Mouse (Mus musculus) stomach, embryonic 15.5 days (tissue): Measurements from ENCODE around the gene Aff3. TPM values are rescaled to one million over a fixed set of nuclear protein-coding genes. Genes with fewer than 3 reads are reported as not detected.

Experiments used
- ATAC-seq: fragments of 200-750 bp; cut with Nextera tagmentation; 2 replicates; pipeline ENCODE4 v1.8.0; 2017; ENCODE audit warnings: low read depth, moderate number of reproducible peaks, moderate TSS enrichment; ENCODE audit not compliant: insufficient read depth, low FRiP score
- H3K27ac ChIP-seq: fragments of 300-500 bp; sonication (generic); 2 replicates; pipeline ENCODE4 v1.5.1; 2015; ENCODE audit warnings: mild to moderate bottlenecking, inconsistent platforms
- H3K27me3 ChIP-seq: fragments of 300-500 bp; sonication (generic); replicated peaks from 2 replicates; pipeline ENCODE4 v1.6.1; 2015; ENCODE audit warnings: inconsistent platforms
- H3K36me3 ChIP-seq: fragments of 300-500 bp; sonication (generic); 2 replicates; pipeline ENCODE4 v1.6.1; 2015; ENCODE audit warnings: inconsistent platforms
- H3K4me1 ChIP-seq: fragments of 300-500 bp; sonication (generic); 2 replicates; pipeline ENCODE4 v1.6.1; 2015; ENCODE audit warnings: inconsistent platforms
- H3K4me2 ChIP-seq: fragments of 300-500 bp; sonication (generic); 2 replicates; pipeline ENCODE4 v1.6.1; 2015; ENCODE audit warnings: mild to moderate bottlenecking, inconsistent platforms
- H3K4me3 ChIP-seq: fragments of 300-500 bp; sonication (generic); replicated peaks from 2 replicates; pipeline ENCODE4 v1.5.1; 2015; ENCODE audit warnings: inconsistent platforms
- H3K9ac ChIP-seq: fragments of 300-500 bp; sonication (generic); 2 replicates; pipeline ENCODE4 v1.6.1; 2015; ENCODE audit warnings: inconsistent platforms
- H3K9me3 ChIP-seq: fragments of 300-500 bp; sonication (generic); 2 replicates; pipeline ENCODE4 v1.6.1; 2016; ENCODE audit warnings: inconsistent platforms
- WGBS: fragments of 180-500 bp; shearing (Covaris S2); methylation state at CpG from one replicate; pipeline ENCODE4 v1.1.7; 2015; 5-methylcytosine and 5-hydroxymethylcytosine counted together
- polyA plus RNA-seq: library from polyadenylated mRNA; unstranded; fragments of >200 nt; fragmentation: Nextera tagmentation; extraction: Ambion mirVana; gene quantifications from 2 replicates; pipeline ENCODE4 v1.2.1, GENCODE M21; 2015

Aff3 gene
- polyA plus RNA-seq, 1 experiment from 2014 or later, result 9.9 TPM

- no peak for ATAC-seq
- no peak overlapping the region for H3K9ac ChIP-seq
- H3K4me3 ChIP-seq, result no peak overlapping the region
- H3K4me1 ChIP-seq, result no peaks in the 10 kb centered on the region; the same call in 1 of the 2 replicates
- no peak overlapping the region for H3K4me2 ChIP-seq
- no peaks in the 10 kb centered on the region for H3K27me3 ChIP-seq
- H3K27ac ChIP-seq, result no peak overlapping the region
- no peaks in the 10 kb centered on the region for H3K36me3 ChIP-seq
- H3K9me3 ChIP-seq, result no peaks in the 10 kb centered on the region
- WGBS, result 58% methylated on average over 6 of the region's 6 CpGs
Measured at GRCm38 (mm10) chr1:38499500-38499899, 165.3 kb downstream of the Aff3 start.

GRCm38 (mm10) chr1:38497576-38497975, 167.2 kb downstream of the Aff3 start:
- H3K36me3 ChIP-seq, result no peaks in the 10 kb centered on the region
- no peak overlapping the region for H3K4me3 ChIP-seq
- no peak for ATAC-seq
- H3K4me2 ChIP-seq, result no peak overlapping the region
- no peak overlapping the region for H3K27ac ChIP-seq
- H3K9me3 ChIP-seq, result no peaks in the 10 kb centered on the region
- H3K4me1 ChIP-seq, result no peaks in the 10 kb centered on the region; the same call in 1 of the 2 replicates
- WGBS, result 25% methylated on average over 6 of the region's 6 CpGs
- H3K9ac ChIP-seq, result no peak overlapping the region
- H3K27me3 ChIP-seq, result no peaks in the 10 kb centered on the region

- H3K9ac ChIP-seq, result no peak overlapping the region
- ATAC-seq, result no peak
- H3K4me1 ChIP-seq, result no peaks in the 10 kb centered on the region; the same call in 1 of the 2 replicates
- no peak overlapping the region for H3K27ac ChIP-seq
- 88% methylated on average over 10 of the region's 10 CpGs for WGBS
- H3K4me3 ChIP-seq, result no peak overlapping the region
- no peaks in the 10 kb centered on the region for H3K9me3 ChIP-seq
- H3K27me3 ChIP-seq, result no peaks in the 10 kb centered on the region
- H3K36me3 ChIP-seq, result no peaks in the 10 kb centered on the region
- no peak overlapping the region for H3K4me2 ChIP-seq
Measured at GRCm38 (mm10) chr1:38496886-38497528, 167.7 kb downstream of the Aff3 start.

- no peaks in the 10 kb centered on the region; the same call in 1 of the 2 replicates for H3K4me1 ChIP-seq
- no peak overlapping the region for H3K4me3 ChIP-seq
- ATAC-seq, result no peak
- no peak overlapping the region for H3K4me2 ChIP-seq
- no peaks in the 10 kb centered on the region for H3K9me3 ChIP-seq
- no peak overlapping the region for H3K27ac ChIP-seq
- 91% methylated on average over 2 of the region's 2 CpGs for WGBS
- no peak overlapping the region for H3K9ac ChIP-seq
- H3K27me3 ChIP-seq, result no peaks in the 10 kb centered on the region
- no peaks in the 10 kb centered on the region for H3K36me3 ChIP-seq
Measured at GRCm38 (mm10) chr1:38495284-38495683, 169.5 kb downstream of the Aff3 start.

- no peak for ATAC-seq
- Histone ChIP-seq H3K4me3 (no peak overlapping the region), H3K36me3 (no peaks in the 10 kb centered on the region), H3K27ac (no peak overlapping the region), H3K4me1 (no peaks in the 10 kb centered on the region), H3K9me3 (no peaks in the 10 kb centered on the region), H3K4me2 (no peak overlapping the region), H3K27me3 (no peaks in the 10 kb centered on the region), H3K9ac (no peak overlapping the region)
- 85% methylated on average over 6 of the region's 6 CpGs for WGBS
Measured at GRCm38 (mm10) chr1:38489733-38490132, 175.0 kb downstream of the Aff3 start.

GRCm38 (mm10) chr1:38488667-38489210, 176.0 kb downstream of the Aff3 start:
- no peak overlapping the region for H3K4me2 ChIP-seq
- no peak overlapping the region for H3K9ac ChIP-seq
- H3K4me1 ChIP-seq, result no peaks in the 10 kb centered on the region

GRCm38 (mm10) chr1:38487884-38488283, 176.9 kb downstream of the Aff3 start:
- Histone ChIP-seq H3K9ac (no peak overlapping the region), H3K4me2 (no peak overlapping the region), H3K9me3 (no peaks in the 10 kb centered on the region), H3K27ac (no peak overlapping the region), H3K4me3 (no peak overlapping the region), H3K4me1 (no peaks in the 10 kb centered on the region), H3K36me3 (no peaks in the 10 kb centered on the region), H3K27me3 (no peaks in the 10 kb centered on the region)
- 72% methylated on average over 2 of the region's 2 CpGs for WGBS
- no peak for ATAC-seq

More at GRCm38 (mm10) chr1:38488667-38489210, 176.0 kb downstream of the Aff3 start:
- no peak for ATAC-seq
- no peak overlapping the region for H3K4me3 ChIP-seq
- 53% methylated on average over 8 of the region's 8 CpGs for WGBS
- H3K27ac ChIP-seq, result no peak overlapping the region
- no peaks in the 10 kb centered on the region for H3K9me3 ChIP-seq
- no peaks in the 10 kb centered on the region for H3K27me3 ChIP-seq
- H3K36me3 ChIP-seq, result no peaks in the 10 kb centered on the region

GRCm38 (mm10) chr1:38483191-38483590, 181.6 kb downstream of the Aff3 start:
- no peak for ATAC-seq

GRCm38 (mm10) chr1:38478246-38478743, 186.5 kb downstream of the Aff3 start:
- Histone ChIP-seq H3K27me3 (no peaks in the 10 kb centered on the region), H3K9ac (no peak overlapping the region), H3K9me3 (no peaks in the 10 kb centered on the region), H3K4me1 (no peaks in the 10 kb centered on the region), H3K4me3 (no peak overlapping the region), H3K36me3 (no peaks in the 10 kb centered on the region), H3K4me2 (no peak overlapping the region), H3K27ac (no peak overlapping the region)
- no peak for ATAC-seq
- WGBS, result 42% methylated on average over 9 of the region's 9 CpGs

More at GRCm38 (mm10) chr1:38483191-38483590, 181.6 kb downstream of the Aff3 start:
- H3K27ac ChIP-seq, result no peak overlapping the region
- H3K27me3 ChIP-seq, result no peaks in the 10 kb centered on the region
- H3K4me3 ChIP-seq, result no peak overlapping the region
- WGBS, result 64% methylated on average over 2 of the region's 2 CpGs
- no peak overlapping the region for H3K9ac ChIP-seq
- H3K9me3 ChIP-seq, result no peaks in the 10 kb centered on the region
- no peaks in the 10 kb centered on the region for H3K36me3 ChIP-seq
- no peak overlapping the region for H3K4me2 ChIP-seq
- H3K4me1 ChIP-seq, result no peaks in the 10 kb centered on the region

- H3K4me1 ChIP-seq, result no peaks in the 10 kb centered on the region; the same call in 1 of the 2 replicates
- 51% methylated on average over 11 of the region's 11 CpGs for WGBS
- no peaks in the 10 kb centered on the region for H3K27me3 ChIP-seq
- H3K4me2 ChIP-seq, result no peak overlapping the region
- H3K9me3 ChIP-seq, result no peaks in the 10 kb centered on the region
- no peak for ATAC-seq
- no peak overlapping the region for H3K9ac ChIP-seq
- H3K36me3 ChIP-seq, result no peaks in the 10 kb centered on the region
- no peak overlapping the region for H3K4me3 ChIP-seq
- H3K27ac ChIP-seq, result no peak overlapping the region
Measured at GRCm38 (mm10) chr1:38470817-38471216, 193.9 kb downstream of the Aff3 start.

- 56% methylated on average over 5 of the region's 5 CpGs for WGBS
- H3K9me3 ChIP-seq, result no peaks in the 10 kb centered on the region
- H3K36me3 ChIP-seq, result no peaks in the 10 kb centered on the region
- H3K4me3 ChIP-seq, result no peak overlapping the region
- no peak overlapping the region for H3K27ac ChIP-seq
- no peaks in the 10 kb centered on the region; the same call in 1 of the 2 replicates for H3K4me1 ChIP-seq
- H3K4me2 ChIP-seq, result no peak overlapping the region
- ATAC-seq, result no peak
- no peak overlapping the region for H3K9ac ChIP-seq
- H3K27me3 ChIP-seq, result no peaks in the 10 kb centered on the region
Measured at GRCm38 (mm10) chr1:38470166-38470565, 194.6 kb downstream of the Aff3 start.

GRCm38 (mm10) chr1:38467305-38468083, 197.3 kb downstream of the Aff3 start:
- no peak overlapping the region for H3K9ac ChIP-seq
- H3K4me1 ChIP-seq, result no peaks in the 10 kb centered on the region; the same call in 1 of the 2 replicates
- no peak for ATAC-seq
- H3K4me3 ChIP-seq, result no peak overlapping the region
- WGBS, result 43% methylated on average over 7 of the region's 7 CpGs
- no peaks in the 10 kb centered on the region for H3K27me3 ChIP-seq
- no peak overlapping the region for H3K27ac ChIP-seq
- no peak overlapping the region for H3K4me2 ChIP-seq
- H3K9me3 ChIP-seq, result no peaks in the 10 kb centered on the region
- H3K36me3 ChIP-seq, result no peaks in the 10 kb centered on the region
